Mouse (Mus musculus): ENCODE data around the gene Atl2. TPM values are rescaled to one million over a fixed set of nuclear protein-coding genes. Genes with fewer than 3 reads are reported as not detected.

The Atl2 gene
- 98.7 TPM for polyA plus RNA-seq (2014; fragmentation: Illumina TruSeq; extraction: RNeasy Lipid Tissue Mini Kit (QIAGEN cat#74804); ENCODE audit: low read depth, low replicate concordance)

GRCm38 (mm10) chr17:79895911-79896423, at the start of gene Atl2:
Gene Atl2 (minus strand): TSS chr17:79896123.

Other genes starting within 250 kb of the Atl2 start
- 80.9 TPM for gene Cyp1b1, start 181.1 kb downstream of the Atl2 start, polyA plus RNA-seq (2014; fragmentation: Illumina TruSeq; extraction: RNeasy Lipid Tissue Mini Kit (QIAGEN cat#74804); ENCODE audit: low read depth, low replicate concordance)
- 68.9 TPM for gene Hnrnpll, start 166.2 kb upstream of the Atl2 start, polyA plus RNA-seq (2014; fragmentation: Illumina TruSeq; extraction: RNeasy Lipid Tissue Mini Kit (QIAGEN cat#74804); ENCODE audit: low read depth, low replicate concordance)
- 152 TPM for gene Galm, start 231.3 kb upstream of the Atl2 start, polyA plus RNA-seq (2014; fragmentation: Illumina TruSeq; extraction: RNeasy Lipid Tissue Mini Kit (QIAGEN cat#74804); ENCODE audit: low read depth, low replicate concordance)